Mouse (Mus musculus): ENCODE data around the gene Snd1.

The Snd1 gene

DNA sequence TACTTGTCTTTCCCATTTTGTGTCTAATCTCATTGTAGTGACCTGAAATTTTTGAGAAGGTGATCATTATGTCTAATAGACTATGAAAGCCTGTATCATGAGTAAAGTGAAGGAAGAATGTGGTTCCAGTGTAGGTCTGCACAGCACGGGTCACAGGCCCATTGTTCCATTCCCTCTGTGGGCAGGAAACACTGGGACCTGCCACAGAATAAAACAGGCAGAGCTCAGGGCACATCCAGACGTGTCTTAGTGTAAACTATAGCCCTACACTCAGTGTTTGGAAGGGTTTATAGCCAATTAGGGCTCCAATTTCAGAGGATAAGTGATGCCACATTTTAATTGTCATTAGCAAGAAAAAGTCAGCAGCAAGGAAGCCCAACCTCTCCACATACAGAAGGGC lies 386.0 kb downstream of the Snd1 start:
- CTCF ChIA-PET: no interaction called here

GRCm38 (mm10) chr6:28862304-28862703 lies 387.4 kb downstream of the Snd1 start:
- CTCF ChIA-PET: interaction anchor here (0.6 kb wide), 1 partner anchor 69 kb away, joined by 3 read pairs; no protein-coding TSS in a partner anchor

- CTCF ChIA-PET: interaction anchor here (0.5 to 0.7 kb wide), 2 partner anchors 32 to 112 kb away, joined by 3 to 6 read pairs; no protein-coding TSS in a partner anchor
Observed at GRCm38 (mm10) chr6:28864684-28865083, 389.7 kb downstream of the Snd1 start.

DNA sequence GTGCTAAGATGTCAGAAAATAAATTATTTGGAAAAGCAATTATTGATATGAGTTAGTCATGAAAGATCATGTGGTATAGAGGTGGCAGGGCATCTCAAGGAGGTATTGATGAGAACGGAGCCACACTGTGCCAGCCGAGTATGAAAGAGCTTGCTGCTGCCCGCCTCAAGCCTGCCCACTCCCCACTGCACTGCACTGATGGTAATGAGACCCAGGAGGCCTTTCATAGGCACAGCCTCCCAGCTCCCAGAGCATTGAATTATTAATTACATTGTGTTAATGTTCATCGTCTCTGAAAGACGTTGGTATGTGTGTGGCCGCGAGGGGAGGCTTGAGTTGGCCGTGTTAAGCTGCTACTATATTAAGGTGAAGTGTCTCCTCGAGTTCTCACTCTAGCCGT lies 390.2 kb downstream of the Snd1 start:
- CTCF ChIA-PET: no interaction called here

DNA sequence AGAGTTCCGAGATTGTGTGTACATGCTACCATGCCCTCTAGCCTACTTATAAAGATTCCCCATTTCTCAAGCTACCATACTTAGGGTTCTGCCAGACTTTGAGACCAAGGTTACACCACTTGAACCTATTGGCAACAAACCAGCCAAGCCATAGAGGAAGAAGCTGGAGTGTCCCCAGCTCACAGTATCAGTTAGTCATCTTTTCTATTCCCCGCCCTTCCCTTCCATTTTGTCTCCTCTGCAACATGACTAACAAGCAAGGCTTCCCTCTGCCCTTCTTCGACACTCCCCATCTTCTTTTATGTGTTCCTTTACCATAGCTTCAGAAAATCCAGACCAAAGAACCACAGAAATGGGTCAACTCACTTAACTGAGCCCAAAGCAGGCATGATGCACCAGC lies 391.3 kb downstream of the Snd1 start:
- CTCF ChIA-PET: interaction anchor here (0.5 kb wide), 1 partner anchor 221 kb away, joined by 5 read pairs; no protein-coding TSS in a partner anchor

DNA sequence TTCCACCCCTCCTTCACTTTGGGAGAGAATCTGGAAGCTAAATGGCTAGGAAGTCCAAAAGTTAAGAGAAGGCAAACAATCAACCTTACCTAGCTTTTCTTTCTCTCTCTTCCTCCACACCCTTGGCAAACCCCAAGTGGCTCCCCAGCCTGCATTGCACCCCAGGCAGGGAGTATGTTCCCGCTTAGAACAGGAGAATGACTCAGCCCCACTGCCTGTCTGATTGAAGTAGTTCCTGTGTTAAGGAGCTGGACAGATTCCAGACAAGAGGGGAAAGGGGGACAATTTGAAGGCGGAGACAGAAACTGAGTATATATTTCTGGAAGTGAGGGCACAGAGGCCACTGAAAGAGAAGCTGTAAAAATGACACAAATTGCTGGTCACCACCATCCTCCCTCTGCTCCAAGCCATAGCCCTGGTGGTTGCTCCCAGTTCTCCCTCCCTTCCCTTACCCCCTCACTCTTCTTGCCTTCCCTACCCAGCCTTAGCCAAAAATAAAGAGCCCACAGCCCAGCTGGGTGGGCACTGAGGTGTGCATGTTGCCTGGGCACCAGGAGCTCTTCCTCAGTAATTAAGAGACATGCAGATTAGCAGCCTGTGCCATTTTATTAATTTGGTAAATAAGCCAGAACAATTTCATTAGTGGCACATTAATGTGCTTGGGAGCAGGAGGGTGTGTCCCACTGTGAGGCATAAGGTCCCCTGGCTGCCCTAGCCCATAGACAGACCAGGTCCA lies 392.7 kb downstream of the Snd1 start:
- CTCF ChIA-PET: no interaction called here

GRCm38 (mm10) chr6:28871725-28872420 lies 396.9 kb downstream of the Snd1 start:
- CTCF ChIA-PET: no interaction called here

DNA sequence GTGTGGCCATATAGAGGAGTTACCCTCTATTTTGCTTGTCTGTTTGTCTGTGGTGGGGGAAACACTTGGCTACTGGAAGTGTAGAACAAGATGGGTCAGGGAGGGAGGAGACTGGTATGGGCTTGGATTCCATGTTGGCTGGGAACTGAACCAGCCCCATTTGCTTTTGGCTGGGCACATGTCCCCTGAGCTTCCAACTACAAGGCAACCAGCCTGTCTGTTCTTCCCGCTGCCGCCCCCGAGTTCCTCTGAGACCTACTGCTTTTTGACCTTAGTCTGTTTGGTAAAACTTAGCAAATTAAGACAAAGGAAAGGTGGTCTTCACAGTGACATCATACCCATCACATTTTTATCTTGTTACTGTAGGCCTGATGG lies 397.5 kb downstream of the Snd1 start:
- CTCF ChIA-PET: no interaction called here

GRCm38 (mm10) chr6:28874053-28874452 lies 399.1 kb downstream of the Snd1 start:
- CTCF ChIA-PET: no interaction called here

DNA sequence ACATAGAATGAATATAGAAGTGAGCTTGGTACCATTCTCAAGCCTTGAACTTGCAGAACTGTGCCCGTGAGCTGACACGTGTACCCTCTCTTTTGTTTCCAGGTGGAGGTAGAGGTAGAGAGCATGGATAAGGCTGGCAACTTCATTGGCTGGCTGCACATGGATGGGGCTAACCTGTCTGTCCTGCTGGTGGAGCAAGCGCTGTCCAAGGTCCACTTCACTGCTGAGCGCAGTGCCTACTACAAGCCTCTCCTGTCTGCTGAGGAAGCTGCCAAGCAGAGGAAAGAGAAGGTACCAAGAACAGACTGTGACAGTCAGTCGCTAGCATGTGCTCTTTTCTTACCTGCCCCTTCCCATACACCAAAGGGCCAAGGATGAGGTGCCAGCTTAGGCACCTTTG lies 399.8 kb downstream of the Snd1 start:
- CTCF ChIA-PET: no interaction called here

DNA sequence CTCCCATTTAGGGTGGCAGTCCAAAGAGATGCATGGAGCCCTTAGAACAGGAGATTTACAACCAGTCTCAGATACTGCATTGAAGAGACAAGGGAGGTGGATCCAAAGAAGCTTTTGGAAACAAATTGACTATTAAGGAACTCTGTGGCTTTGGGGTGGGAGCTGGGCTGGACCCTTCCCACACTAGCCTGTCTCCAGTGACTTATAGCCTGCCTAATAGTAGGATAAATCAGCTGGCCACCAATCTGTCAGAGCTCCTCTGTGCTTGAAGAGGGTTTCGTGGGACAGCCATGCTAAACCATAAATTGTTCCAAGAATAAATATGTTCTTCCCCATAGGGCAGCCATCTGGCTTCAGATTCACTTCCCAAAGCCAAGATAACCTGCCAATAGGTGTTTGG lies 400.4 kb downstream of the Snd1 start:
- CTCF ChIA-PET: no interaction called here

DNA sequence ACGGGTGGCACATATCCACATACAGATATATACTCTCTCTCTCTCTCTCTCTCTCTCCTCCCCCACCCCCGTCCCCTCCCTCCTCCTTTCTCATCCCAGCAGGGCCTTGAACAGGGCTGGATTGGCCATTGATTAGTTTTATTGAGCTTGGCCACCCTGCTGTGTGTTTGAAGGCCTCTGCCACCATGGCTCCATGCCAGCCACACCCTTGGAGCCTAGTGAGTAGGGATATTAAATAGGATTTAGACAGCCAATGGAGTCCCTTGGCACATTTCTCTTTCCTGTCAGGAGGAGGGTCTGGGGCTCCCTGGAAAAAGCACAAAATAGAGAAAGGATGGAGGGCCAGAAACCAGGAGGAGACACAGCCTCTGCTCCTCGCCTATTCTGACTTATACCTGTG lies 401.6 kb downstream of the Snd1 start:
- CTCF ChIA-PET: no interaction called here

DNA sequence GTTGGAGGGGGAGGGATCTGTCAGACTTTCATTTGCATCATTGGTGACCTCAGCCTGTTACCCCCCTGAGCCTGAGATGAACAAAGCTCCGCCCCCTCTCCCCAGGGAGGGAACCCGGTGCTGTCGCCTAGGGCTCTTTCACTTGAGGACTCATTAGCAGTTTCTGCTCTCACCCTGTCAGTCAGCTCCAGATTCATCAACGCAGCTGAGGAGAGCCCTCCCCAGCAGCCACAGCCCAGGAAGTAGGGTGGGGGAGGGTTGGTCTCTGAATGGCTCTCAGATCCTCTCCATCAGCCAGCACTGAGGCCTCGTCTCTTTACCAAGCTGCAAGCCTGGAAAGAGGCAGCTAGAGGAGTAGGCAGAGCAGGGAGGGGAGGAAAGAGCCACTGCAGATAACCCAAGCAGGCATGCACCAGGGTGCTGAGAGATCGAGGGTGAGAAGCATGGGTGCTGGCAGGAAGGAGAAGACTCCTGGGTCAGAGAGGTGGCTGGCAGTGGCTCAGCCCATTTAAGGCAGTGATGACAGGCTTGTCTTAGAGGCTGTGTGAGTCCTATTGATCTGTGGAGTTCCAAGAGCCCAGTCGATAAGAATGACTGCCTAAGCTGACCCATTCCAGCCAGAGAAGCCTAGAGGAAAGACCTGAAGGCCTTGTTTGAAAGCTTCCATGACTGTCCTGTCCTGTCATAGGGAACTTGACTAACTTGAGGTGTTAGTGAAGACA lies 403.2 kb downstream of the Snd1 start:
- CTCF ChIA-PET: interaction anchor here (1.2 kb wide), 1 partner anchor 10 kb away, joined by 4 read pairs; no protein-coding TSS in a partner anchor

GRCm38 (mm10) chr6:28879315-28879714 lies 404.4 kb downstream of the Snd1 start:
- CTCF ChIA-PET: interaction anchor here (1.2 kb wide), 1 partner anchor 9 kb away, joined by 4 read pairs; no protein-coding TSS in a partner anchor

- CTCF ChIA-PET: no interaction called here
Observed at GRCm38 (mm10) chr6:28880909-28881308, 406.0 kb downstream of the Snd1 start.

DNA sequence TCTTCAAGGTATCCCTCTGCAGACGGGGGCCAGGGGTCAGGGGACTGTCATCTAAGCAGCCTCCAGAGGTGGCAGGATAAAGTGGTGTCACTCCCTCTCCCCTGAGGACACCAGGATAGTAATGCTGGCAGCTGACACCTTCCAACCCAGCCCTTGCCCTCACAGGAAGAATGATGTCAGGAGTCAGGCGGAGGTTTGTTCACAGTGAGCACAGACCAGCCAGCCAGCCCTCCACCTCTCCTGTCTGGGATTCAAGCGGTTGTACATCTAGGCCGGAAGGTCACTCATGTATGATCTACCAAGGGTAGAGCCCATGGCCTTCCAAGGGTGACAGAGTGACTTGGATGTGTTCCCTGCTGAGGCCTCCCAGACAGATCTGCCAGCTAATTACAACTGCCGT lies 408.6 kb downstream of the Snd1 start:
- CTCF ChIA-PET: interaction anchor here (0.6 kb wide), 1 partner anchor 448 kb away, joined by 3 read pairs; no protein-coding TSS in a partner anchor

DNA sequence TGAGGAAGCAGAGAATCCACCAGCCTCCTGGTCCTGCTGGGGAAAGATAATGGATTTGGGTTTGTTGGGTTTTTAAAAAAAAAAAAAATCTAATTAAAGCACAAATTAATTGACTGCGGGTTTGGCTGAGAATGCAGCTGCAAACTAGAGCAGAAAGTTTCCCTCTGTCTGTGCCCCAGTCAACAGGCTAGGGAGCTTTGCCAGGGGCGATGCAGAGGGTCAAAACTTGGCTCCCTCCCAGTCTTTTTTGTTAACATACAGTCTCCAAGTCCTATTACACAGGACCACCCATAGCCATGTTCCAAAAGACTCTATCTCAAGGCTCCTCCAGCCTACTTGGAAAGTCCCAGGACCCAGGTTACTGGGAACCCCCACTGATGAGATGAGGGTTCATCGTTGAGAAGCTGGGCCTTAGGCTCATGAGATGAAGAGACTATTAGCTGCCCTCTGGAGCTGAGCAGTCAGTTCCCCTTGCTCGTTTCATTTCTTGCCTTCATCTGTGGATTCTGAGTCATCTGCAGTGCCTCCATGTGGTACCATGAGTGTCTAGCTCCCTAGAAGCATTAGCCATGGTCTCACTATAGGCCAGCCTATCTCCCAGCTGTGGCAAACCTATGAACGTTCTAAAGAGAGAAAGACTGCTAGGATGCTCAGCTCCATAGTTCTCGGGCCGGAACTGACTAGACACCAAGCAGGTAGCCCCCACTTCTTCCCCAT lies 411.9 kb downstream of the Snd1 start:
- CTCF ChIA-PET: no interaction called here

GRCm38 (mm10) chr6:28890426-28890825 lies 415.5 kb downstream of the Snd1 start:
- CTCF ChIA-PET: no interaction called here

- CTCF ChIA-PET: no interaction called here
Observed at GRCm38 (mm10) chr6:28891480-28891879, 416.5 kb downstream of the Snd1 start.

DNA sequence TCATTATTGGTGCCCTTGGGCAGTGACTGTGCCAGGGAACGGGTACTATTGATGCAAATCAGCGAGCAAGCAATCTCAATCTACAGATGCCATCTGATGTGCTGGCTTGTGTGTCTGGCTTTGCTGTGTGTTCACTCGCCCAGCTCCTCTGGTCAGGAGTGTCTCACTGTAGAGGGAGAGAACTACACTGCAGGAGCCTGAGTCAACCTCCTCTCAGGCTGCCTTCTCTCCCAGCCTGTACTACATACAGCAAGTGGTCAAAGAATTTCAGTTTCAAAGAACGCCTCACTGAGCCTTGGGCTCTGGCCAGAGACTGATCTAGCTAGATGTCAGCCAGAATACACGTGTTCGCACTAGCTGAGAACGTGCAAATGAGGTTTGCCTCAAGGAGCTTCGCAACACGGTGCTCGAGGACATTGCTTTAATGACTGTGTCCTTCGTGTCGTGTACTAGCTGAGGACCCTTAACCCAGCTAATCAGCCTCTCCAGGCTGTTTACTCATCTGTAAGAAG lies 420.1 kb downstream of the Snd1 start:
- CTCF ChIA-PET: interaction anchor here (0.5 to 0.7 kb wide), 3 partner anchors 26 to 247 kb away, joined by 3 to 15 read pairs (median 3); no protein-coding TSS in a partner anchor

DNA sequence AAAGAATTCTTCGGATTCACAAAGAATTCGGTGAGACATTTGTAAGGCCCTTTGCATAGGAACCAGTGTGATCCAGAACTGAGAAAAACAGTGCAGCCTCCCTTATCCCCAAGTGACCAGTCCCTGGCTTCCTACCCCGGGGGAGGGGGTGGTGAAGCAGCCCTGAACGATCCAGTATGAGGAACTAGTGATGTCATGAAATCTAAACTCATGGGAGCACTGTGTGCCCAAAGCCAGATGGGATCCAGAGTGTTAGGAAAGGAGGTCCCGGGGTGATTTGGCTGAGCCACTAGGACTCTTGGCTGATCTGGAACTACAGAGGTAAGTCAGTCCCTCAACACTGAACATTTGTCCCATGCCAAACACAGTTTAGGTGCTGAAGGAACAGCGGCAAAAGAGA lies 420.8 kb downstream of the Snd1 start:
- CTCF ChIA-PET: interaction anchor here (0.6 to 0.7 kb wide), 2 partner anchors 25 to 246 kb away, joined by 3 to 15 read pairs; no protein-coding TSS in a partner anchor
